Mouse (Mus musculus) limb, embryonic 15.5 days (tissue): ENCODE results near the gene Sapcd1. TPM values are rescaled to one million over a fixed set of nuclear protein-coding genes. Genes with fewer than 3 reads are reported as not detected.
A peak's percentile ranks its signal among the peaks of the same experiment; 100 is the strongest.

Source experiments
- ATAC-seq: fragments of 200-750 bp; cut with Nextera tagmentation; 2 replicates; pipeline ENCODE4 v1.8.0; 2017; ENCODE audit warnings: low read depth, moderate TSS enrichment; ENCODE audit not compliant: insufficient number of reproducible peaks, low FRiP score, low TSS enrichment
- H3K27ac ChIP-seq: fragments of 300-500 bp; sonication (generic); 2 replicates; pipeline ENCODE4 v1.5.1; 2015; ENCODE audit warnings: moderate library complexity, mild to moderate bottlenecking, inconsistent platforms
- H3K27me3 ChIP-seq: fragments of 300-500 bp; sonication (generic); 2 replicates; pipeline ENCODE4 v1.6.1; 2015; ENCODE audit warnings: inconsistent platforms
- H3K36me3 ChIP-seq: fragments of 300-500 bp; sonication (generic); 2 replicates; pipeline ENCODE4 v1.6.1; 2015; ENCODE audit warnings: inconsistent platforms
- H3K4me1 ChIP-seq: fragments of 300-500 bp; sonication (generic); 2 replicates; pipeline ENCODE4 v1.6.1; 2015; ENCODE audit warnings: inconsistent platforms
- H3K4me2 ChIP-seq: fragments of 300-500 bp; sonication (generic); 2 replicates; pipeline ENCODE4 v1.6.1; 2015; ENCODE audit warnings: mild to moderate bottlenecking, inconsistent platforms
- H3K4me3 ChIP-seq: fragments of 300-500 bp; sonication (generic); 2 replicates; pipeline ENCODE4 v1.5.1; 2015; ENCODE audit warnings: mild to moderate bottlenecking, inconsistent platforms
- H3K9ac ChIP-seq: fragments of 300-500 bp; sonication (generic); 2 replicates; pipeline ENCODE4 v1.6.1; 2015; ENCODE audit warnings: inconsistent platforms
- H3K9me3 ChIP-seq: fragments of 300-500 bp; sonication (generic); 2 replicates; pipeline ENCODE4 v1.6.1; 2016; ENCODE audit warnings: inconsistent platforms
- WGBS: fragments of 180-500 bp; shearing (Covaris S2); methylation state at CpG from one replicate; pipeline ENCODE4 v1.1.7; 2015; 5-methylcytosine and 5-hydroxymethylcytosine counted together
- polyA plus RNA-seq: library from polyadenylated mRNA; unstranded; fragments of >200 nt; fragmentation: Nextera tagmentation; extraction: Ambion mirVana; gene quantifications from 2 replicates; pipeline ENCODE4 v1.2.1, GENCODE M21; 2015

Gene Sapcd1
- polyA plus RNA-seq, 1 experiment from 2014 or later, result 9.4 TPM

GRCm38 (mm10) chr17:35050126-35050750 lies 22.4 kb upstream of the Sapcd1 start:
- Histone ChIP-seq H3K27me3 (no peaks in the 10 kb centered on the region), H3K27ac (peak overlapping the region; percentile 99), H3K9me3 (no peaks in the 10 kb centered on the region), H3K36me3 (peaks cover 29% of the 10 kb centered on the region), H3K4me1 (peaks cover 57% of the 10 kb centered on the region), H3K4me3 (peak overlapping the region; percentile 66), H3K4me2 (peak overlapping the region; percentile 70), H3K9ac (peak overlapping the region; percentile 70)
- ATAC-seq, result peak; percentile 15; the same call in 1 of the 2 replicates
- 1% methylated on average over 27 of the region's 27 CpGs for WGBS

- peak within 1 kb of the TSS; percentile 99 for H3K27ac ChIP-seq
- no peaks in the 10 kb centered on the region for H3K27me3 ChIP-seq
- peaks cover 57% of the 10 kb centered on the region for H3K4me1 ChIP-seq
- peak within 1 kb of the TSS; percentile 70 for H3K9ac ChIP-seq
- ATAC-seq, result 0 out of 2 replicates have a peak, but pooled peaks have one; percentile 12
- H3K9me3 ChIP-seq, result no peaks in the 10 kb centered on the region
- H3K4me3 ChIP-seq, result peak within 1 kb of the TSS; percentile 66
- WGBS, result 1% methylated on average over 11 of the region's 11 CpGs
- H3K36me3 ChIP-seq, result peaks cover 24% of the 10 kb centered on the region
- H3K4me2 ChIP-seq, result peak within 1 kb of the TSS; percentile 70
Observed at GRCm38 (mm10) chr17:35049561-35050016, 21.8 kb upstream of the Sapcd1 start, which contains the start of gene Clic1. Gene Clic1 (plus strand): TSS chr17:35049966.

GRCm38 (mm10) chr17:35048932-35049440 lies 21.2 kb upstream of the Sapcd1 start:
- Histone ChIP-seq H3K27ac (peak overlapping the region; percentile 99), H3K27me3 (no peaks in the 10 kb centered on the region), H3K4me2 (peak overlapping the region; percentile 70), H3K9ac (no peak overlapping the region), H3K4me3 (peak overlapping the region; percentile 66; the same call in 1 of the 2 replicates), H3K36me3 (peaks cover 20% of the 10 kb centered on the region), H3K4me1 (peaks cover 57% of the 10 kb centered on the region), H3K9me3 (no peaks in the 10 kb centered on the region)
- 73% methylated on average over 5 of the region's 5 CpGs for WGBS
- no peak for ATAC-seq

- Histone ChIP-seq H3K4me1 (peaks cover 57% of the 10 kb centered on the region), H3K9me3 (no peaks in the 10 kb centered on the region), H3K4me2 (peak overlapping the region; percentile 17; the same call in 1 of the 2 replicates), H3K27me3 (no peaks in the 10 kb centered on the region), H3K27ac (peak overlapping the region; percentile 99), H3K4me3 (no peak overlapping the region), H3K9ac (no peak overlapping the region), H3K36me3 (peaks cover 13% of the 10 kb centered on the region)
- ATAC-seq, result no peak
- 32% methylated on average over 11 of the region's 11 CpGs for WGBS
Observed at GRCm38 (mm10) chr17:35048149-35048931, 20.5 kb upstream of the Sapcd1 start.

GRCm38 (mm10) chr17:35047688-35048087 lies 19.9 kb upstream of the Sapcd1 start:
- no peak overlapping the region for H3K9ac ChIP-seq
- H3K27me3 ChIP-seq, result no peaks in the 10 kb centered on the region
- H3K4me1 ChIP-seq, result peaks cover 53% of the 10 kb centered on the region
- ATAC-seq, result no peak
- peaks cover 7% of the 10 kb centered on the region for H3K36me3 ChIP-seq
- H3K4me2 ChIP-seq, result peak overlapping the region; percentile 17; the same call in 1 of the 2 replicates
- 53% methylated on average over 1 of the region's 1 CpGs for WGBS
- no peaks in the 10 kb centered on the region for H3K9me3 ChIP-seq
- no peak overlapping the region for H3K4me3 ChIP-seq
- peak overlapping the region; percentile 99 for H3K27ac ChIP-seq

- peak; percentile 97 for ATAC-seq
- Histone ChIP-seq H3K9me3 (no peaks in the 10 kb centered on the region), H3K27me3 (no peaks in the 10 kb centered on the region), H3K27ac (peak within 1 kb of the TSS; percentile 99), H3K9ac (peak within 1 kb of the TSS; percentile 84), H3K4me1 (peaks cover 45% of the 10 kb centered on the region), H3K4me3 (peak within 1 kb of the TSS; percentile 59), H3K4me2 (peak within 1 kb of the TSS; percentile 97), H3K36me3 (no peaks in the 10 kb centered on the region)
- WGBS, result 2% methylated on average over 33 of the region's 33 CpGs
Observed at GRCm38 (mm10) chr17:35046681-35047455, 19.1 kb upstream of the Sapcd1 start, which contains the start of gene Msh5. Gene Msh5 (minus strand): TSS chr17:35046745.

GRCm38 (mm10) chr17:35045807-35046680 lies 18.2 kb upstream of the Sapcd1 start:
- H3K9ac ChIP-seq, result peak overlapping the region; percentile 84
- peak overlapping the region; percentile 97 for H3K4me2 ChIP-seq
- H3K4me1 ChIP-seq, result peaks cover 43% of the 10 kb centered on the region
- H3K27me3 ChIP-seq, result no peaks in the 10 kb centered on the region
- WGBS, result 4% methylated on average over 40 of the region's 48 CpGs
- no peaks in the 10 kb centered on the region for H3K36me3 ChIP-seq
- H3K9me3 ChIP-seq, result no peaks in the 10 kb centered on the region
- ATAC-seq, result peak; percentile 81
- H3K4me3 ChIP-seq, result peak overlapping the region; percentile 59
- H3K27ac ChIP-seq, result peak overlapping the region; percentile 99

- 81% methylated on average over 7 of the region's 7 CpGs for WGBS
- Histone ChIP-seq H3K4me1 (peaks cover 43% of the 10 kb centered on the region), H3K4me3 (peak overlapping the region; percentile 59), H3K9ac (no peak overlapping the region), H3K27ac (no peak overlapping the region), H3K9me3 (no peaks in the 10 kb centered on the region), H3K4me2 (peak overlapping the region; percentile 97), H3K27me3 (no peaks in the 10 kb centered on the region), H3K36me3 (no peaks in the 10 kb centered on the region)
- no peak for ATAC-seq
Observed at GRCm38 (mm10) chr17:35044904-35045806, 17.3 kb upstream of the Sapcd1 start.

- Histone ChIP-seq H3K4me3 (no peak overlapping the region), H3K27ac (no peak overlapping the region), H3K9ac (no peak overlapping the region), H3K9me3 (no peaks in the 10 kb centered on the region), H3K4me1 (peaks cover 30% of the 10 kb centered on the region), H3K27me3 (no peaks in the 10 kb centered on the region), H3K4me2 (no peak overlapping the region), H3K36me3 (no peaks in the 10 kb centered on the region)
- ATAC-seq, result no peak
- 78% methylated on average over 4 of the region's 4 CpGs for WGBS
Observed at GRCm38 (mm10) chr17:35043794-35044193, 16.0 kb upstream of the Sapcd1 start.
